Mouse (Mus musculus) kidney, embryonic 16.5 days (tissue): ENCODE data around the gene Pax2. TPM values are rescaled to one million over a fixed set of nuclear protein-coding genes. Genes with fewer than 3 reads are reported as not detected.

Source experiments
- ATAC-seq: fragments of 200-750 bp; cut with Nextera tagmentation; 2 replicates; pipeline ENCODE4 v1.8.0; 2017; ENCODE audit warnings: moderate TSS enrichment; ENCODE audit not compliant: low FRiP score, low TSS enrichment
- H3K27ac ChIP-seq: fragments of 300-500 bp; sonication (generic); 2 replicates; pipeline ENCODE4 v1.5.1; 2014; ENCODE audit warnings: low read length
- H3K27me3 ChIP-seq: fragments of 300-500 bp; sonication (generic); 2 replicates; pipeline ENCODE4 v1.6.1; 2014; ENCODE audit warnings: low read length, control low read depth, mixed read lengths; ENCODE audit not compliant: insufficient read depth
- H3K36me3 ChIP-seq: fragments of 300-500 bp; sonication (generic); 2 replicates; pipeline ENCODE4 v1.6.1; 2014; ENCODE audit warnings: low read length, control low read depth, mixed read lengths; ENCODE audit not compliant: insufficient read depth
- H3K4me1 ChIP-seq: fragments of 300-500 bp; sonication (generic); 2 replicates; pipeline ENCODE4 v1.6.1; 2014; ENCODE audit warnings: low read length, control low read depth, mixed read lengths; ENCODE audit not compliant: insufficient read depth
- H3K4me2 ChIP-seq: fragments of 300-500 bp; sonication (generic); replicated peaks from 2 replicates; pipeline ENCODE4 v1.6.1; 2014; ENCODE audit warnings: low read depth, low read length
- H3K4me3 ChIP-seq: fragments of 300-500 bp; sonication (generic); 2 replicates; pipeline ENCODE4 v1.5.1; 2014; ENCODE audit warnings: mild to moderate bottlenecking, low read length
- H3K9ac ChIP-seq: fragments of 300-500 bp; sonication (generic); replicated peaks from 2 replicates; pipeline ENCODE4 v1.6.1; 2014; ENCODE audit warnings: low read length
- H3K9me3 ChIP-seq: fragments of 300-500 bp; sonication (generic); 2 replicates; pipeline ENCODE4 v1.6.1; 2016; ENCODE audit warnings: low read length, control low read depth
- WGBS: fragments of 180-500 bp; shearing (Covaris S2); extraction: QIAGEN DNeasy Blood & Tissue Kit; methylation state at CpG from one replicate; pipeline ENCODE4 v1.1.7; 2014; 5-methylcytosine and 5-hydroxymethylcytosine counted together
- polyA plus RNA-seq: library from polyadenylated mRNA; unstranded; fragments of >200 nt; fragmentation: Nextera tagmentation; extraction: Ambion mirVana; gene quantifications from 2 replicates; pipeline ENCODE4 v1.2.1, GENCODE M21; 2015

Pax2 gene
- polyA plus RNA-seq, 1 experiment from 2014 or later, result 23.8 TPM

DNA sequence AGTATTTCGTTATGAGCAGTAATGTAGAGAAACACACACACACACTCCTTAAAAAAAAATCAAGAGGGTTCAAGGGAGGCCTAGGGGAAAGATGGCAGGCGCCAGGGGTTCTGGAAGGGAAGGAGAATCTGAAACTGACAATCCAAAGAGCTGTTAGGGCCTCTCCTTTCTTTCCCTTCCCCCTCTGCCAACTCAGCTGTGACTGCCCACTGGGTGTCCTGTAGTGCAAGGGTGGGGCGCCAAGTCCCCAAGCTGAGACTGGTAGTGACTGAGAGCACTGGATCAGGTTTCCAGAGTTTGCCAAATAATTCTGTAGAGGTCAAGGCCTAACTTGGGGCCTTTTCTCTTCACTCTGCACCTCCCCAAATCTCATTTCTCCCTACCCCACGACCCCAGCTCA lies 8.4 kb upstream of the Pax2 start:
- 10% methylated on average over 4 of the region's 4 CpGs for WGBS
- H3K27ac ChIP-seq, result peak overlapping the region; percentile 98
- peaks cover 86% of the 10 kb centered on the region for H3K27me3 ChIP-seq
- H3K9me3 ChIP-seq, result no peaks in the 10 kb centered on the region
- peak overlapping the region; percentile 68 for H3K4me3 ChIP-seq
- H3K36me3 ChIP-seq, result no peaks in the 10 kb centered on the region
- peak overlapping the region; percentile 70 for H3K4me2 ChIP-seq
- H3K4me1 ChIP-seq, result peaks cover 38% of the 10 kb centered on the region
- peak overlapping the region; percentile 93 for H3K9ac ChIP-seq
- 0 out of 2 replicates have a peak, but pooled peaks have one; percentile 33 for ATAC-seq

DNA sequence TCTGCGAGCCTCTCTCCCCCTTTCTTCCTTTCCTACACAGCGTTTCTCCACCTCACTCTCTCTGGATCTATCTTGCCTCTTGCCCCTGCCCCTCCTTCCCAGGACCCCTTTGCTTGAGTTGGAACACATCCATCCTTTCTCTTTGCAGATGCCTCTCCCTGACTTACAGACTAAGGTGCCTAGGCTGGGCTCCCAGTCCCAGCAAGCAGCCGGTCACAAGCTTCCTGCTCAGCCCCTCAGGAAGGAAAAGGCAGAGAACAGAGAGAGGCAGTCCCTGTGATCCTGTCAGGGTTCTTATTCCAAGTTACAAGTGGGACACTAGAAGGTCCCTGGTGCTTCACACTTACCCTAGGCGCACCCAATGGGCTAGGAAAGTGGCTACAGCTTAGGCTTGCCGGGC lies 7.6 kb upstream of the Pax2 start:
- H3K27me3 ChIP-seq, result peaks cover 90% of the 10 kb centered on the region
- H3K4me1 ChIP-seq, result peaks cover 41% of the 10 kb centered on the region
- no peaks in the 10 kb centered on the region for H3K36me3 ChIP-seq
- no peak for ATAC-seq
- peak overlapping the region; percentile 68 for H3K4me3 ChIP-seq
- H3K9me3 ChIP-seq, result no peaks in the 10 kb centered on the region
- 0% methylated on average over 5 of the region's 5 CpGs for WGBS
- H3K4me2 ChIP-seq, result peak overlapping the region; percentile 70
- H3K27ac ChIP-seq, result peak overlapping the region; percentile 98
- peak overlapping the region; percentile 93 for H3K9ac ChIP-seq

DNA sequence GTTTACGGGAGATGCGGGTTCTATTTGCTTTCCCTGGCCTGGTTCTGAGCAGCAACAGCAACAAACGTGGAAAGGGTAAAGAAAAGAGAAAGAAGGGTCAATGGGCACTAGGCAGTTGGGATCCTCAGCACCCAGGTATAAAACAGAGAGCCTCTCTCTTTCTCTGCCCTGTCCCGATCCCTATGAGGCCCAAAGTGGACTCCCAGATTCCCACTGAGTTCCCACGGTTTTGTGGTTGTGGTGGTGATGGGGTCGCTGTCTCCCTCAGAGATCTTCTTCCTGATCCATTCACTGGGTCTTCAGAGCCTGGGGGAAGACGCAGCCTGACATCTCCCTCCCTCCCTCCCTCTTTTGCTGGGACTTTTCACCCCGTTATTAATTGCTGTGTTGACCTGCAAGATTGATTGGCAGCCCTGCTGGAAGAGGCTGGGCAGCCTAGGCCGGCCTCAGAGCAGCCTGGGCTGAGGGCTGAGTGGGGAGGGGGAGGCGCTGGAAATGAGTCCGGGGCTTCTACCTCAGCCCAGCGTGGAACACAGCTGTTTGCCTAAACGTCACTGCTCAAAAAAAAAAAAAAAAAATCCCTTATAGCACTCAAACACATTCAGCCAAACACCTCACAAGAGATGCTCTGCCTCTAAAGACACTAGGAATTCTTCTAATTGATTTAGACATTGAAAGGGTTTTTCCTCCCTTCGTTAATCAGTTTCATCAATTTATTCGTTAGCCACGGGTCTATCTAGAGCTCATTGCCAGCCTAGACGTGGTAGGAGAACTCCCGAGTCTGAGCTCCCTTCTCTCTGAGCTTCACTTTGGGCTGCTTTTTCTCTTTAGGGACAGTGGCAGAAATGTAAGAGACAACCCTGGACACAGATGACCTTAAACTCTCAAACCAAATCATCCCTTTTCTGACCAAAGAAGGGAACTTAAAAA lies 6.5 kb upstream of the Pax2 start:
- H3K36me3 ChIP-seq, result no peaks in the 10 kb centered on the region
- H3K4me1 ChIP-seq, result peaks cover 35% of the 10 kb centered on the region
- H3K27me3 ChIP-seq, result peaks cover 80% of the 10 kb centered on the region
- H3K4me2 ChIP-seq, result peak overlapping the region; percentile 70
- no peaks in the 10 kb centered on the region for H3K9me3 ChIP-seq
- H3K4me3 ChIP-seq, result peak overlapping the region; percentile 68
- no peak for ATAC-seq
- peak overlapping the region; percentile 98 for H3K27ac ChIP-seq
- under 1% methylated on average over 18 of the region's 18 CpGs for WGBS
- H3K9ac ChIP-seq, result peak overlapping the region; percentile 93

DNA sequence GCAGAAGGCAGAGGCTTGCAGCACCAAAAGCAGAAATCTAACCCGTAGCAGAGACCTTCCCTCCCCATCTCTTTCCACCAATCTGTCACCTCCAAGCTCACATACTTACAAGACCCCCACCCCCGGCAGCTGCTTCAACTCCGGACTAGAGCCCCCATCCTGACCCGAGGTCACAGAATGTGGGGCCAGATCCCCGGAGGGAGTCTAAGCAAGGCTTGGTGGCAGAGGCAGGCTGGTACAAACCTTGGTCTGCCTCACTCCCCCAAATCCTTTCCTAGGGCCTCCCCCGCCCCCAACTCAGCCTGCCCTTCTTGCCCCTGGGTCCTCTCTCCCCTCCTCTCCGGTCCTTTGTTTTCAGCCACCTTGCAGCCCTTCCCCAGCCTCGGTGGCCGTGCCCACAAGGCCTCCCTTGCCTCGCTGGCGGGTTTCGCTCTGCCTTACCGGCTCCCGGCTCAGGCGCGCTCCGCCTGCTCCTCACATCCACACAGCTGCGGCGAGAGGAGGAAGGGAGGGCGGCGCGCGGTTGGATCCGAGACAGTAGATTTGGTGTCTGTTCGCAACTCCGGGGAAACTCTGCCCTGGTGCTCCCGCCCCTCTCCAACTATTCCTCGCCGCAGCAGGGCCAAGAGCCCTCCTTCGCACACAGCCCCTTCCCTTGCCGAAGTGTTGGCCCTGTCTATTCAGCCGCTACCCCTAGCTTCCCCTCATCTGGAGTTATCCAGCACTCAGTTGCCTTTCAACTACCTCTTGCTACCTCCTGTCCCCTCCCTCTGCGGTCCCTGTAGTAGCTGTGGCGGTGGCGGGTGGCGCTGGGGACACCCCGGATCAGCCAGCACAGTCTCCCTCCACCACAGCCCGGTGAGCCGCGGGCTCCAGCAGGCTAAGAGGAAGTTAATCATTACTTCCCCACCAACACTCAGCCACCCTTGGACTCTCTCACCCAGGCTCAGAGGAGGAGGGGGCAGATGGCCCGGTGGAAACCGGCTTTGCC lies 5.5 kb upstream of the Pax2 start:
- H3K9ac ChIP-seq, result peak overlapping the region; percentile 93
- H3K27ac ChIP-seq, result peak overlapping the region; percentile 98
- H3K36me3 ChIP-seq, result no peaks in the 10 kb centered on the region
- peak; percentile 80 for ATAC-seq
- peaks cover 41% of the 10 kb centered on the region for H3K4me1 ChIP-seq
- H3K4me2 ChIP-seq, result peak overlapping the region; percentile 70
- under 1% methylated on average over 40 of the region's 42 CpGs for WGBS
- peak overlapping the region; percentile 68 for H3K4me3 ChIP-seq
- peaks cover 76% of the 10 kb centered on the region for H3K27me3 ChIP-seq
- H3K9me3 ChIP-seq, result no peaks in the 10 kb centered on the region

DNA sequence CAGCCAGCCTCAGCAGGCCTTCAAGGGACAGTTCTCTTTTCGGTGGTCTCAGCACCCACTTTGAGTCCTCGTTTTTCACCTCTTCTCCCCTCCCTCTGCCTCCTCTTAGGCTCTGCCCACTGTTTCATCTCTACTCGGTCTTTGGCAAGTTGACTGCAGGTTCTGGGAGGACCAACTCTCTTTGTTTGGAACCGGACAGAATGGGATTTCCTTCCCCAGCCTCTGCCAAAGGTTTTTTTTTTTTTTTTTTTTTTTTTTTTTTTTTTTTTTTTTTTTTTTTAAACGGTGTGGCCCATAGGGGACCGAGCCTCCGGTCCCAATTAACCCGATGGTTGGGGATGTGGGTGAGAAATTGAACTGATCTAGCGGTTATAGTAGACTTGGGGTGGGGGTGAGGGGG lies 4.8 kb upstream of the Pax2 start:
- peak overlapping the region; percentile 93 for H3K9ac ChIP-seq
- peak overlapping the region; percentile 98 for H3K27ac ChIP-seq
- peak overlapping the region; percentile 68 for H3K4me3 ChIP-seq
- 1% methylated on average over 9 of the region's 9 CpGs for WGBS
- no peaks in the 10 kb centered on the region for H3K9me3 ChIP-seq
- peaks cover 75% of the 10 kb centered on the region for H3K27me3 ChIP-seq
- ATAC-seq, result no peak
- H3K36me3 ChIP-seq, result no peaks in the 10 kb centered on the region
- peaks cover 40% of the 10 kb centered on the region for H3K4me1 ChIP-seq
- peak overlapping the region; percentile 70 for H3K4me2 ChIP-seq

DNA sequence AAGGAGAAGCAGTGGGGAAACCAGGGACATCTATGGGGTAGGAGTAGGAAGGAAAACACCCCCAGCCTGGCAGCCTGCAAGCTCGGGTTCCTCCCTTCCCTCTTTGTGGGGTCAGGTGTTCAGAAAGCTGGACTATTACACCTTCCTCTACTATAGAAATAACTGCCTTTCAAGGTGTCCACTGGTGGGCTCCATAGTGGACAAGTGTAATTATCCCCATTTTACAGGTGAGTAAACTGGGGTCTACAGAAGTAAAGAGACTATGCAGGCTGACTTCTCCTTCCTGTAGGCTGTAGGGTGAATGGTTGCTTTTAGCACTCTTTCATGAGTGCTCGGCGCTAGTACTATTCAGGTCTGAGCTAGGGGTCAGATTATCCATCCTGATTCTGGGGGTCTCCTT lies 4.3 kb upstream of the Pax2 start:
- ATAC-seq, result no peak
- Histone ChIP-seq H3K36me3 (no peaks in the 10 kb centered on the region), H3K27me3 (peaks cover 74% of the 10 kb centered on the region), H3K27ac (peak overlapping the region; percentile 98), H3K4me1 (peaks cover 38% of the 10 kb centered on the region), H3K4me2 (peak overlapping the region; percentile 70), H3K9ac (peak overlapping the region; percentile 93), H3K4me3 (peak overlapping the region; percentile 68), H3K9me3 (no peaks in the 10 kb centered on the region)
- WGBS, result 8% methylated on average over 3 of the region's 3 CpGs

DNA sequence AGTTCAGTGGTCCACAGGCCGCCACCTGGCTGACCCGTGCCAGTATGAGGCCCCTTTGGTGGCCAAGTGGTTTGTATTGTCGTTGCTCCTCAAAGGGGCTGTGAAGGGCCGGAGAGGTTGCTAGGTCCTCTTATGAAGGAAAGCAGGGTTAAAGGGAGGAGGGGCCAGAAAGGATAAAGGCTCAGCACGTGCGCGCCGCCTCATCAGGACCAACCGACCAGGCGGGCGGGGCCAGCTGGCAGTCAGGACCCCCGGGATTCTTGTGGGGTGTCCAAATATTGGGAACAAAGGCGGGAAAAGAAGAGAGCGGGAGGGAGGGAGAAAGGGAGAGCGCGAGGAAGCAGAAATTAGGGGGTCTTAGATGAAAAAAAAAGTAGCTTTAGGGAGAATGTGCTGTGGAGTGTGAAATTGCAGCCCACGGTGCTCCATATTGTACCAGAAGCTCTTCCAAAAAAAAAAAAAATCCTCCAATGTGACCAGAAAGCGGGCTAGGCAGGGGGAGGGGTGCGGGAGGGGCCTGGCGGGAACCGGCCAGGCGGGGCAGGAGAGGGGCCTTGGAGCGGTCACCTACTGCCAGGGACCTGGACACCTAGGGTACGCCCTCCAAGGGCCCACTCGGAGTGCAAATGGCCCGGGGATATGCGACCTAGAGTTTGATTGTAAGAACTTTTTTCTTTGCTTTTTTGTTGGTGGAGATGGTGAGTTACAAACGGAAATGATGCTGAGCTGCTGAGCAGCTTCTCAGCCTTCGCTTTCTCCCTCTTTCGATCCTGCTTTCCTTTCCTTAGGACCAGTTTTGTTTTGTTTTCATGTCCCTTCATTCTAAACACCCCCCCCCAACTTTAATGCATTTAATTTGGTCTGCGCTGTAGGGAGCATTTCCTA lies 3.5 kb upstream of the Pax2 start:
- Histone ChIP-seq H3K4me1 (peaks cover 36% of the 10 kb centered on the region), H3K27ac (peak overlapping the region; percentile 98), H3K27me3 (peaks cover 76% of the 10 kb centered on the region), H3K9me3 (no peaks in the 10 kb centered on the region), H3K9ac (peak overlapping the region; percentile 93), H3K4me2 (peak overlapping the region; percentile 70), H3K36me3 (no peaks in the 10 kb centered on the region), H3K4me3 (peak overlapping the region; percentile 68)
- 2% methylated on average over 31 of the region's 31 CpGs for WGBS
- no peak for ATAC-seq

DNA sequence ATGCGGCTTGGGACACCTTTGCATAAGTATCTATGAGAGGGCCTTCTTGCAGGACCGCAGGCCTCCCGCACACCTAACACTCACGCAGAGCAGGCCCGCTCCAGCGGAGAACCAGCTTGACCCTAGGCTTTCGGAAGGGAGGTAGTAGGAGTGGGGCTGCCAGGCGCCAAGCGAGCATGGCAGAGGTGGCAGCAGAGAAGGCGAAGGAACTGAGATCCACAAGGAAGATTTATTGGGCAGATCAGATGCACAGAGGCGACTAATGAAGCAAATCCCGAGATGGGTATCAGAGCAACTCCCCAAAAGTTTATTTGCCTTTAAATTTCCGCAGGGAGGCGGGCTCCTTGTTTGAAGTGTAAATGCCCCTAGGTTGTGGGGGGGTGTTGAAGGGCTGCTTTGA lies 2.5 kb upstream of the Pax2 start:
- no peaks in the 10 kb centered on the region for H3K36me3 ChIP-seq
- peak overlapping the region; percentile 98 for H3K27ac ChIP-seq
- peak overlapping the region; percentile 93 for H3K9ac ChIP-seq
- H3K27me3 ChIP-seq, result peaks cover 66% of the 10 kb centered on the region
- H3K4me1 ChIP-seq, result peaks cover 36% of the 10 kb centered on the region
- peak overlapping the region; percentile 70 for H3K4me2 ChIP-seq
- ATAC-seq, result peak; percentile 31; the same call in 1 of the 2 replicates
- H3K4me3 ChIP-seq, result peak overlapping the region; percentile 68
- H3K9me3 ChIP-seq, result no peaks in the 10 kb centered on the region
- under 1% methylated on average over 14 of the region's 14 CpGs for WGBS
